In genomic region chr7:28674994-28675393, GRCm38 (mm10) we compare ENCODE assay signal across 18 mouse cellular contexts. TPM values are rescaled to one million over a fixed set of nuclear protein-coding genes. Genes with fewer than 3 reads are reported as not detected.
DNase-seq lines count a peak whose midpoint lies in the region; ATAC-seq and TF ChIP-seq lines count a peak whose summit lies in the region.
"Had no signal": no experiment of that assay in that cellular context is flagged by ENCODE, and none has a peak within 500 bp of the region (broad histone marks: within the 10 kb centered on the region; RNA-seq: fewer than 3 reads in every experiment).

No protein-coding gene starts in this region.

- TF ChIP-seq CTCF in spleen, adult 2 months (IDR thresholded peaks at IDR 0.05; ENCODE audit: extremely low read depth, insufficient read depth, insufficient read length, insufficient replicate concordance), result no peak
- TF ChIP-seq CTCF in ES-Bruce4 (IDR thresholded peaks at IDR 0.05; ENCODE audit: low read depth, low read length), result no peak

- peak overlapping the region; percentile 20; the same call in 1 of the 2 replicates for H3K4me3 ChIP-seq in spleen, adult 2 months (ENCODE audit: extremely low read depth, insufficient read depth, insufficient read length)
- peak overlapping the region; percentile 39; the same call in 1 of the 2 replicates for H3K4me3 ChIP-seq in ES-Bruce4 (ENCODE audit: low read depth, low read length)
- peak overlapping the region; percentile 15 for H3K4me3 ChIP-seq in megakaryocyte, embryonic 14.5 days (replicated peaks)
- H3K4me3 ChIP-seq in midbrain, embryonic 13.5 days (replicated peaks), result no peak overlapping the region
- H3K4me3 ChIP-seq: hindbrain, embryonic 13.5 days; left cerebral cortex, adult 2 months; neural tube, embryonic 13.5 days had no signal

- no peak for TF ChIP-seq EP300 in ES-Bruce4 (IDR thresholded peaks at IDR 0.05; ENCODE audit: insufficient read depth, low read depth, low read length)

- no peak overlapping the region for H3K27ac ChIP-seq in spleen, adult 2 months (ENCODE audit: insufficient read depth, low read length)
- H3K27ac ChIP-seq in ES-Bruce4 (ENCODE audit: insufficient read depth, low read length), result no peak overlapping the region
- no peak overlapping the region for H3K27ac ChIP-seq in midbrain, embryonic 13.5 days
- H3K27ac ChIP-seq: hindbrain, embryonic 13.5 days; left cerebral cortex, adult 2 months; neural tube, embryonic 13.5 days had no signal

- ATAC-seq in midbrain, embryonic 13.5 days, result no peak
- ATAC-seq: forebrain, postnatal 0 days; intestine, postnatal 0 days had no signal

- H3K36me3 ChIP-seq in spleen, adult 2 months (ENCODE audit: control insufficient read depth, insufficient read depth, low read length), result no peaks in the 10 kb centered on the region
- no peaks in the 10 kb centered on the region for H3K36me3 ChIP-seq in ES-Bruce4 (ENCODE audit: control insufficient read depth, insufficient read depth, low read length, poor library complexity, severe bottlenecking)
- H3K36me3 ChIP-seq in megakaryocyte, embryonic 14.5 days (replicated peaks; ENCODE audit: low read length), result no peaks in the 10 kb centered on the region
- no peaks in the 10 kb centered on the region for H3K36me3 ChIP-seq in midbrain, embryonic 13.5 days
- H3K36me3 ChIP-seq: hindbrain, embryonic 13.5 days; neural tube, embryonic 13.5 days had no signal

- peaks cover 4% of the 10 kb centered on the region; the same call in 1 of the 2 replicates for H3K4me1 ChIP-seq in spleen, adult 2 months (ENCODE audit: control insufficient read depth, insufficient read depth, insufficient read length)
- peaks cover 4% of the 10 kb centered on the region for H3K4me1 ChIP-seq in ES-Bruce4 (ENCODE audit: control insufficient read depth, insufficient read depth, low read length)
- peaks cover 6% of the 10 kb centered on the region for H3K4me1 ChIP-seq in megakaryocyte, embryonic 14.5 days
- H3K4me1 ChIP-seq in midbrain, embryonic 13.5 days (replicated peaks), result no peaks in the 10 kb centered on the region
- H3K4me1 ChIP-seq: hindbrain, embryonic 13.5 days; neural tube, embryonic 13.5 days had no signal

- H3K4me2 ChIP-seq in midbrain, embryonic 13.5 days (replicated peaks), result no peak overlapping the region
- H3K4me2 ChIP-seq: hindbrain, embryonic 13.5 days; midbrain, embryonic 11.5 days; neural tube, embryonic 13.5 days had no signal

- no peak for DNase-seq in spleen, adult 2 months (ENCODE audit: low read depth in 1 of 2, low spot score in 2 of 2)
- no peak for DNase-seq in spleen, adult 12 weeks (ENCODE audit: low spot score)
- DNase-seq in ZHBTc4 (ENCODE audit: low read depth, low spot score) (peak; percentile 58), adipocyte (ENCODE audit: low spot score) (no peak)
- no peak for DNase-seq in thymus, postnatal 36 days
- DNase-seq: cerebellum, adult 9-10 months; forebrain, postnatal 0 days; right cerebral cortex, postnatal 25 days had no signal

- 0 out of 2 replicates have a peak, but pooled peaks cover 2% of the 10 kb centered on the region for H3K9me3 ChIP-seq in ES-Bruce4 (replicated peaks; ENCODE audit: control insufficient read depth, insufficient read depth, low read length, poor library complexity, severe bottlenecking)
- H3K9me3 ChIP-seq in megakaryocyte, embryonic 14.5 days, result 0 out of 2 replicates have a peak, but pooled peaks cover 7% of the 10 kb centered on the region
- no peaks in the 10 kb centered on the region for H3K9me3 ChIP-seq in midbrain, embryonic 13.5 days
- H3K9me3 ChIP-seq: hindbrain, embryonic 13.5 days; neural tube, embryonic 13.5 days had no signal

- no peaks in the 10 kb centered on the region for H3K27me3 ChIP-seq in spleen, adult 2 months (ENCODE audit: control insufficient read depth, insufficient read depth, low read length)
- H3K27me3 ChIP-seq in ES-Bruce4 (ENCODE audit: control insufficient read depth, insufficient read depth, low read length, poor library complexity, severe bottlenecking), result no peaks in the 10 kb centered on the region
- peaks cover 4% of the 10 kb centered on the region for H3K27me3 ChIP-seq in megakaryocyte, embryonic 14.5 days (replicated peaks)
- H3K27me3 ChIP-seq in midbrain, embryonic 13.5 days, result no peaks in the 10 kb centered on the region
- H3K27me3 ChIP-seq: hindbrain, embryonic 13.5 days; neural tube, embryonic 13.5 days had no signal

- H3K9ac ChIP-seq in ES-Bruce4 (ENCODE audit: low read depth, poor library complexity, severe bottlenecking), result no peak overlapping the region
- H3K9ac ChIP-seq in midbrain, embryonic 13.5 days (replicated peaks), result no peak overlapping the region
- H3K9ac ChIP-seq: forebrain, postnatal 0 days; hindbrain, embryonic 13.5 days; neural tube, embryonic 13.5 days had no signal

- no peak for TF ChIP-seq POLR2A in spleen, adult 2 months (IDR thresholded peaks at IDR 0.05; ENCODE audit: low read depth, low read length)
- TF ChIP-seq POLR2A in ES-Bruce4 (IDR thresholded peaks at IDR 0.05; ENCODE audit: insufficient read depth, low read length), result no peak

- WGBS in spleen, adult 2 months, result 60% methylated on average over 9 of the region's 9 CpGs
- WGBS in midbrain, embryonic 13.5 days, result 75% methylated on average over 9 of the region's 9 CpGs

RNA-seq across cellular contexts. Expression of gene Fbxo27, which starts 17.7 kb away (rescaled TPM):
- polyA plus RNA-seq in spleen, adult 2 months (2012; rRNA removed), result 3.7 and 4.7 TPM in 2 replicates
- 5.2 and 9.6 TPM in 2 replicates for polyA plus RNA-seq in ES-Bruce4 (2011; ENCODE audit: insufficient read depth, insufficient read length, low read depth, missing spikeins)
- not detected in 2 replicates for polyA plus RNA-seq in megakaryocyte, embryonic 14.5 days (2012; ENCODE audit: insufficient read depth, low replicate concordance)
- polyA plus RNA-seq in midbrain, embryonic 13.5 days (2015; fragmentation: Nextera tagmentation; extraction: Ambion mirVana), result 5.7 and 5.8 TPM in 2 replicates

RNA-seq across cellular contexts. Expression of gene Fbxo17, which starts 41.6 kb away (rescaled TPM):
- polyA plus RNA-seq in spleen, adult 2 months (2012; rRNA removed), result 5.9 and 7.6 TPM in 2 replicates
- polyA plus RNA-seq in ES-Bruce4 (2011; ENCODE audit: insufficient read depth, insufficient read length, low read depth, missing spikeins), result 6.7 and 7.0 TPM in 2 replicates
- not detected in 2 replicates for polyA plus RNA-seq in megakaryocyte, embryonic 14.5 days (2012; ENCODE audit: insufficient read depth, low replicate concordance)
- polyA plus RNA-seq in midbrain, embryonic 13.5 days (2015; fragmentation: Nextera tagmentation; extraction: Ambion mirVana), result 3.3 and 4.0 TPM in 2 replicates

RNA-seq across cellular contexts. Expression of gene Acp7, which starts 43.9 kb away (rescaled TPM):
- not detected in 2 replicates for polyA plus RNA-seq in spleen, adult 2 months (2012; rRNA removed)
- polyA plus RNA-seq in ES-Bruce4 (2011; ENCODE audit: insufficient read depth, insufficient read length, low read depth, missing spikeins), result 1.4 and 1.8 TPM in 2 replicates
- not detected in 2 replicates for polyA plus RNA-seq in megakaryocyte, embryonic 14.5 days (2012; ENCODE audit: insufficient read depth, low replicate concordance)
- not detected in 2 replicates for polyA plus RNA-seq in midbrain, embryonic 13.5 days (2015; fragmentation: Nextera tagmentation; extraction: Ambion mirVana)
- polyA plus RNA-seq: hindbrain, embryonic 13.5 days; intestine, postnatal 0 days; limb, embryonic 11.5 days; liver, embryonic 16.5 days; midbrain, embryonic 11.5 days; neural tube, embryonic 13.5 days had no signal
